Mouse (Mus musculus) MEL (cell line): ENCODE results near the gene Tet3. TPM values are rescaled to one million over a fixed set of nuclear protein-coding genes. Genes with fewer than 3 reads are reported as not detected.

Source experiments
- DNase-seq: peaks from one replicate; pipeline ENCODE4 v3.0.0; 2011; ENCODE audit warnings: low read depth, low spot score
- H3K27ac ChIP-seq: 2 replicates; pipeline ENCODE4 v1.5.1; 2012; ENCODE audit warnings: low read depth, mild to moderate bottlenecking, control low read depth, low read length, moderate library complexity; ENCODE audit not compliant: control insufficient read depth
- H3K27me3 ChIP-seq, 2 experiments: fragments of 150-350 bp in 1 of 2; sonication (generic) in 1 of 2; 2 replicates each; pipeline ENCODE4 v1.6.1; 2012; ENCODE audit warnings: low read length in 2 of 2, mild to moderate bottlenecking in 2 of 2, improper control_type of control experiment in 1 of 2, moderate library complexity in 1 of 2; ENCODE audit not compliant: insufficient read depth in 2 of 2, control insufficient read depth in 1 of 2
- H3K36me3 ChIP-seq, 2 experiments: 2 replicates each; pipeline ENCODE4 v1.6.1; 2012 to 2014; ENCODE audit warnings: low read length in 2 of 2, improper control_type of control experiment in 1 of 2, inconsistent platforms in 1 of 2, mild to moderate bottlenecking in 1 of 2; ENCODE audit not compliant: insufficient read depth in 2 of 2, control insufficient read depth in 1 of 2
- H3K4me1 ChIP-seq, 2 experiments: fragments of 150-350 bp in 1 of 2; sonication (generic) in 1 of 2; 2 replicates each; pipeline ENCODE4 v1.6.1; 2012; ENCODE audit warnings: low read length in 2 of 2, improper control_type of control experiment in 1 of 2, mild to moderate bottlenecking in 1 of 2; ENCODE audit not compliant: insufficient read depth in 2 of 2, control insufficient read depth in 1 of 2
- H3K4me3 ChIP-seq, 2 experiments: fragments of 150-350 bp in 1 of 2; sonication (generic) in 1 of 2; 2 replicates each; pipeline ENCODE4 v1.5.1; 2012; ENCODE audit warnings: low read depth in 2 of 2, low read length in 2 of 2, mild to moderate bottlenecking in 2 of 2, moderate library complexity in 2 of 2, control low read depth in 1 of 2, improper control_type of control experiment in 1 of 2; ENCODE audit not compliant: control insufficient read depth in 1 of 2, insufficient read depth in 1 of 2
- H3K79me2 ChIP-seq: 2 replicates; pipeline ENCODE4 v1.6.1; 2012; ENCODE audit warnings: mild to moderate bottlenecking, low read length, moderate library complexity; ENCODE audit not compliant: control insufficient read depth, poor library complexity, insufficient read depth
- H3K9ac ChIP-seq: 2 replicates; pipeline ENCODE4 v1.6.1; 2012; ENCODE audit warnings: low read depth, mild to moderate bottlenecking, control low read depth, low read length, moderate library complexity; ENCODE audit not compliant: control insufficient read depth, poor library complexity, severe bottlenecking
- H3K9me3 ChIP-seq: fragments of 150-350 bp; sonication (generic); replicated peaks from 2 replicates; pipeline ENCODE4 v1.6.1; 2012; ENCODE audit warnings: mild to moderate bottlenecking, low read length, improper control_type of control experiment, moderate library complexity; ENCODE audit not compliant: insufficient read depth
- BHLHE40 ChIP-seq: IDR thresholded peaks from 2 replicates; pipeline ENCODE4 v1.6.1; 2012; ENCODE audit warnings: low read depth, mild to moderate bottlenecking, inconsistent platforms, low read length, improper control_type of control experiment, borderline replicate concordance
- CHD1 ChIP-seq: IDR thresholded peaks from 2 replicates; pipeline ENCODE4 v1.6.1; 2012; ENCODE audit warnings: low read depth, mild to moderate bottlenecking, inconsistent platforms, low read length, improper control_type of control experiment
- CHD2 ChIP-seq: IDR thresholded peaks from 2 replicates; pipeline ENCODE4 v1.6.1; 2011; ENCODE audit warnings: low read length, improper control_type of control experiment
- E2F4 ChIP-seq: IDR thresholded peaks from 2 replicates; pipeline ENCODE4 v1.6.1; 2011; ENCODE audit warnings: low read depth, low read length, improper control_type of control experiment, borderline replicate concordance
- ELF1 ChIP-seq: IDR thresholded peaks from 2 replicates; pipeline ENCODE4 v1.6.1; 2014; ENCODE audit warnings: low read depth, mild to moderate bottlenecking, inconsistent platforms, low read length, improper control_type of control experiment, moderate library complexity
- EP300 ChIP-seq, 2 experiments: IDR thresholded peaks; 2 replicates each; pipeline ENCODE4 v1.6.1; 2011; ENCODE audit warnings: improper control_type of control experiment in 2 of 2, low read length in 2 of 2, low read depth in 1 of 2, mild to moderate bottlenecking in 1 of 2
- ETS1 ChIP-seq: IDR thresholded peaks from 2 replicates; pipeline ENCODE4 v1.6.1; 2012; ENCODE audit warnings: low read depth, mild to moderate bottlenecking, inconsistent platforms, low read length, improper control_type of control experiment, moderate library complexity
- GABPA ChIP-seq: IDR thresholded peaks from 2 replicates; pipeline ENCODE4 v1.6.1; 2012; ENCODE audit warnings: low read depth, mild to moderate bottlenecking, inconsistent platforms, low read length, improper control_type of control experiment, moderate library complexity
- GATA1 ChIP-seq: IDR thresholded peaks from 2 replicates; pipeline ENCODE4 v1.6.1; 2011; ENCODE audit warnings: low read depth, low read length, improper control_type of control experiment
- HCFC1 ChIP-seq: IDR thresholded peaks from 2 replicates; pipeline ENCODE4 v1.6.1; 2012; ENCODE audit warnings: low read depth, mild to moderate bottlenecking, inconsistent platforms, low read length, improper control_type of control experiment, moderate library complexity
- JUND ChIP-seq: IDR thresholded peaks from 2 replicates; pipeline ENCODE4 v1.6.1; 2011; ENCODE audit warnings: low read depth, mild to moderate bottlenecking, improper control_type of control experiment, low read length
- KAT2A ChIP-seq: conservative IDR thresholded peaks from 2 replicates; pipeline ENCODE4 v1.6.1; 2012; ENCODE audit warnings: low read depth, low read length, improper control_type of control experiment, inconsistent platforms
- MAFK ChIP-seq: IDR thresholded peaks from 2 replicates; pipeline ENCODE4 v1.6.1; 2011; ENCODE audit warnings: low read depth, mild to moderate bottlenecking, low read length, improper control_type of control experiment, borderline replicate concordance
- MAX ChIP-seq: IDR thresholded peaks from 2 replicates; pipeline ENCODE4 v1.6.1; 2011; ENCODE audit warnings: low read length, improper control_type of control experiment
- MAZ ChIP-seq: IDR thresholded peaks from 2 replicates; pipeline ENCODE4 v1.6.1; 2012; ENCODE audit warnings: low read depth, mild to moderate bottlenecking, inconsistent platforms, low read length, improper control_type of control experiment
- MEF2A ChIP-seq: IDR thresholded peaks from 2 replicates; pipeline ENCODE4 v1.6.1; 2014; ENCODE audit warnings: low read depth, mild to moderate bottlenecking, inconsistent platforms, low read length, improper control_type of control experiment; ENCODE audit not compliant: poor library complexity, insufficient replicate concordance, severe bottlenecking; ENCODE audit errors: extremely low read depth
- MXI1 ChIP-seq: IDR thresholded peaks from 2 replicates; pipeline ENCODE4 v1.6.1; 2011; ENCODE audit warnings: mild to moderate bottlenecking, low read depth, low read length, improper control_type of control experiment
- MYB ChIP-seq: IDR thresholded peaks from 2 replicates; pipeline ENCODE4 v1.6.1; 2011; ENCODE audit warnings: mild to moderate bottlenecking, low read depth, low read length, improper control_type of control experiment
- MYC ChIP-seq: IDR thresholded peaks from 2 replicates; pipeline ENCODE4 v1.6.1; 2011; ENCODE audit warnings: low read depth, mild to moderate bottlenecking, low read length, improper control_type of control experiment, moderate library complexity
- NELFE ChIP-seq: IDR thresholded peaks from 2 replicates; pipeline ENCODE4 v1.6.1; 2011; ENCODE audit warnings: low read depth, low read length, improper control_type of control experiment
- NRF1 ChIP-seq: IDR thresholded peaks from 2 replicates; pipeline ENCODE4 v1.6.1; 2014; ENCODE audit warnings: low read depth, mild to moderate bottlenecking, inconsistent platforms, low read length, improper control_type of control experiment, moderate library complexity; ENCODE audit not compliant: poor library complexity, insufficient read depth, severe bottlenecking
- POLR2A ChIP-seq, 2 experiments: IDR thresholded peaks; 2 replicates each; pipeline ENCODE4 v1.6.1; 2011 to 2012; ENCODE audit warnings: low read length in 2 of 2, mild to moderate bottlenecking in 2 of 2, control low read depth in 1 of 2, improper control_type of control experiment in 1 of 2, low read depth in 1 of 2, moderate library complexity in 1 of 2; ENCODE audit not compliant: control insufficient read depth in 1 of 2, insufficient read depth in 1 of 2, poor library complexity in 1 of 2
- POLR2AphosphoS2 ChIP-seq: IDR thresholded peaks from 2 replicates; pipeline ENCODE4 v1.6.1; 2011; ENCODE audit warnings: low read length, improper control_type of control experiment
- POLR2AphosphoS5 ChIP-seq: IDR thresholded peaks from 2 replicates; pipeline ENCODE4 v1.6.1; 2012; ENCODE audit warnings: low read depth, borderline replicate concordance, mild to moderate bottlenecking, inconsistent platforms, low read length, moderate library complexity, mixed read lengths
- RAD21 ChIP-seq: IDR thresholded peaks from 2 replicates; pipeline ENCODE4 v1.6.1; 2011; ENCODE audit warnings: mild to moderate bottlenecking, low read depth, low read length, improper control_type of control experiment
- RCOR1 ChIP-seq: IDR thresholded peaks from 2 replicates; pipeline ENCODE4 v1.6.1; 2012; ENCODE audit warnings: low read depth, mild to moderate bottlenecking, inconsistent platforms, low read length, improper control_type of control experiment
- SIN3A ChIP-seq: IDR thresholded peaks from 2 replicates; pipeline ENCODE4 v1.6.1; 2012; ENCODE audit warnings: low read length, improper control_type of control experiment, inconsistent platforms
- TAL1 ChIP-seq: IDR thresholded peaks from 2 replicates; pipeline ENCODE4 v1.6.1; 2012; ENCODE audit warnings: mild to moderate bottlenecking, inconsistent platforms, low read length, moderate library complexity, mixed read lengths
- TBP ChIP-seq: IDR thresholded peaks from 2 replicates; pipeline ENCODE4 v1.8.0; 2011; ENCODE audit warnings: low read depth, low read length, improper control_type of control experiment
- TCF12 ChIP-seq: IDR thresholded peaks from 2 replicates; pipeline ENCODE4 v1.6.1; 2014; ENCODE audit warnings: low read depth, mild to moderate bottlenecking, inconsistent platforms, low read length, improper control_type of control experiment, moderate library complexity
- UBTF ChIP-seq: IDR thresholded peaks from 2 replicates; pipeline ENCODE4 v1.6.1; 2012; ENCODE audit warnings: low read depth, mild to moderate bottlenecking, inconsistent platforms, low read length, improper control_type of control experiment, moderate library complexity, borderline replicate concordance; ENCODE audit not compliant: insufficient read depth
- USF1 ChIP-seq: IDR thresholded peaks from 2 replicates; pipeline ENCODE4 v1.6.1; 2014; ENCODE audit warnings: low read depth, mild to moderate bottlenecking, inconsistent platforms, low read length, improper control_type of control experiment, moderate library complexity
- ZC3H11A ChIP-seq: IDR thresholded peaks from 2 replicates; pipeline ENCODE4 v1.6.1; 2012; ENCODE audit warnings: low read depth, mild to moderate bottlenecking, inconsistent platforms, low read length, improper control_type of control experiment
- ZKSCAN1 ChIP-seq: IDR thresholded peaks from 2 replicates; pipeline ENCODE4 v1.6.1; 2012; ENCODE audit warnings: low read depth, mild to moderate bottlenecking, inconsistent platforms, low read length, improper control_type of control experiment, moderate library complexity
- ZMIZ1 ChIP-seq: IDR thresholded peaks from 2 replicates; pipeline ENCODE4 v1.6.1; 2012; ENCODE audit warnings: low read depth, mild to moderate bottlenecking, inconsistent platforms, low read length, improper control_type of control experiment, moderate library complexity
- ZNF384 ChIP-seq: IDR thresholded peaks from 2 replicates; pipeline ENCODE4 v1.6.1; 2012; ENCODE audit warnings: low read depth, mild to moderate bottlenecking, inconsistent platforms, low read length, improper control_type of control experiment
- polyA plus RNA-seq, 2 experiments: library from polyadenylated mRNA; stranded (reverse) in 1 of 2; unstranded in 1 of 2; fragments of >175 nt in 1 of 2; fragments of >200 nt in 1 of 2; gene quantifications; 2 replicates each; pipeline versions ENCODE4 v1.2.1 to v1.2.4; 2012; ENCODE audit warnings: low replicate concordance in 2 of 2, low read depth in 1 of 2; ENCODE audit not compliant: insufficient read length in 2 of 2, insufficient read depth in 1 of 2, missing spikeins in 1 of 2
- total RNA-seq: library from RNA; depleted of rRNA; stranded (reverse); fragments of 300-350 nt; gene quantifications from 2 replicates; pipeline ENCODE4 v1.2.3, GENCODE M21; 2012

Gene Tet3
- total and polyA plus RNA-seq, 3 experiments, result 11.6 to 35.3 (median 22.9) TPM

GRCm38 (mm10) chr6:83317108-83317741, 141.7 kb downstream of the Tet3 start:
- H3K79me2 ChIP-seq, result peaks cover 37% of the 10 kb centered on the region
- peak overlapping the region; percentile 81 to 93 for H3K4me3 ChIP-seq
- H3K9me3 ChIP-seq, result no peaks in the 10 kb centered on the region
- H3K27me3 ChIP-seq, result no peaks in the 10 kb centered on the region
- peaks cover 11 to 16% of the 10 kb centered on the region in 2 experiments for H3K36me3 ChIP-seq
- peak overlapping the region; percentile 92 for H3K9ac ChIP-seq
- H3K27ac ChIP-seq, result peak overlapping the region; percentile 91
- DNase-seq, result peak; percentile 97
- peaks cover 4 to 12% of the 10 kb centered on the region in 2 experiments; a peak in 3 of 4 replicates for H3K4me1 ChIP-seq
- TF ChIP-seq USF1, result no peak
- peak; percentile 88 for TF ChIP-seq POLR2AphosphoS2
- no peak for TF ChIP-seq ZKSCAN1
- TF ChIP-seq NELFE, result peak; percentile 89
- peak; percentile 2 to 44; a peak in 2 of 4 replicates for TF ChIP-seq EP300 (IDR thresholded peaks at IDR 0.05; ENCODE audit: low read depth in 1 of 2, low read length in 2 of 2)
- TF ChIP-seq HCFC1, result peak; percentile 67
- peak; percentile 44; the same call in 1 of the 2 replicates for TF ChIP-seq TCF12
- TF ChIP-seq NRF1, result 0 out of 2 replicates have a peak, but pooled peaks have one; percentile 39
- TF ChIP-seq TBP, result peak; percentile 81
- no peak for TF ChIP-seq MEF2A
- peak; percentile 96 for TF ChIP-seq MXI1
- TF ChIP-seq MAFK, result no peak
- TF ChIP-seq GABPA, result no peak
- peak; percentile 81 for TF ChIP-seq CHD1
- peak; percentile 35; the same call in 1 of the 2 replicates for TF ChIP-seq ETS1
- TF ChIP-seq ZMIZ1, result peak; percentile 92
- no peak for TF ChIP-seq ELF1
- peak; percentile 92 to 97 for TF ChIP-seq POLR2A (IDR thresholded peaks at IDR 0.05; ENCODE audit: control insufficient read depth in 1 of 2, insufficient read depth in 1 of 2, low read depth in 1 of 2, low read length in 2 of 2, poor library complexity in 1 of 2)
- no peak; the same call in 1 of the 2 replicates for TF ChIP-seq RCOR1
- no peak; the same call in 1 of the 2 replicates for TF ChIP-seq CHD2
- no peak for TF ChIP-seq MYB
- no peak; the same call in 1 of the 2 replicates for TF ChIP-seq RAD21
- TF ChIP-seq KAT2A, result peak; percentile 44; the same call in 1 of the 2 replicates
- TF ChIP-seq MYC, result peak; percentile 84
- no peak for TF ChIP-seq JUND
- no peak for TF ChIP-seq TAL1
- TF ChIP-seq ZC3H11A, result no peak
- no peak for TF ChIP-seq ZNF384
- no peak for TF ChIP-seq UBTF
- TF ChIP-seq MAZ, result peak; percentile 60; the same call in 1 of the 2 replicates
- peak; percentile 84 for TF ChIP-seq MAX
- no peak for TF ChIP-seq GATA1
- TF ChIP-seq SIN3A, result peak; percentile 65
- peak; percentile 54; the same call in 1 of the 2 replicates for TF ChIP-seq E2F4
- TF ChIP-seq BHLHE40, result 0 out of 2 replicates have a peak, but pooled peaks have one; percentile 1
- TF ChIP-seq POLR2AphosphoS5, result no peak
